Comparison of ENCODE assay signal across 8 mouse cellular contexts in the genomic region with DNA sequence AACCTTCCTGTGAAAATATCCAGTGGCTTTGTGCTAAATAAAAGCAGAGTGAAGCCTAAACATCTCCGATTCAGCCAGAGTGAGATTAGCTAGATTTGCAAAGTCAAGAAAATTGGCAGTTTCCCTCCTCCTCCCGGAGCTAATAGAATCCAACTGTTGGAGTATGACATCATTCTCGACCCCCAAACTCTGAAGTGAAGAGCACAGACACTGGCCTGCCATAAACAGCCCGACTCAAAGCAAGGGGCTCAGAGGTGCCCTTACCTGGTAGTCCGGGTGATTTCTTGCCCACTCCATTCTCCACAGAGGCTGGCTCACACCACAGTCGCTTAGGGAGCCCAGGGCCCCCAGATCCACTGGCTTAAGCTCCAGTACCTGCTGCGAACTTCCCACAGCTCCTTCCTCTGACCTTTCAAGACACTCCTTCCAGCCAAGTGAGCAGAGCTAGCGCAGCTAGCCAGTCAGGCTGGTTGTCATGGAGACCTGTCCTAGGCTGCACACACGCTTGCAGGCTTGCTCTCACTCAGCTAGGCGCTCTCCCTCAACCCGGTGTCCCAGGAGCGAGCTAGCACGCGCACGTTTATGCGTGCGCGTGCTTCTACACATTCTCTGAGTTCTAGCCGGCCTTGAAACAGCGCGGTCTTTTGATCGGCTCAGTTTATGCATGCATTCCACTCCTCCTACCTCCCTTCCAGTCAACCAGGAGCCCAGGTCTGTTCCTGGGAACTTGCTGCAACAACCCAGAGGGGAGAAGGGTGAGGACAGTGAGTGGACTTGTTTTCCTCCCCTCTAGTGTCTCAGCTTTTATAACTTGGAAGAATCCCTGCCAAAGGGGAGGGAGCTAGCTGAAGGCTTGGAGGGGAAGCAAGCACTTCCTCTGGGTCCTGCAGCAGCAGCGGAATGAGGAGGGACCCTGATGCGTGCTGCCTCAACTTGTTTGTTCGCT.
DNase-seq lines count a peak whose midpoint lies in the region; ATAC-seq lines count a peak whose summit lies in the region.

No protein-coding gene starts in this region.

- H3K27me3 ChIP-seq in embryonic facial prominence, embryonic 11.5 days (ENCODE audit: control insufficient read depth, insufficient read depth, low read length), result no peaks in the 10 kb centered on the region
- no peaks in the 10 kb centered on the region for H3K27me3 ChIP-seq in intestine, embryonic 16.5 days (replicated peaks; ENCODE audit: control insufficient read depth, insufficient read depth, low read length)

- H3K36me3 ChIP-seq in embryonic facial prominence, embryonic 11.5 days (replicated peaks; ENCODE audit: control insufficient read depth, insufficient read depth, low read depth, low read length), result no peaks in the 10 kb centered on the region
- no peaks in the 10 kb centered on the region for H3K36me3 ChIP-seq in intestine, embryonic 16.5 days (ENCODE audit: control insufficient read depth, insufficient read depth, low read length)

- peak; percentile 96 for ATAC-seq in embryonic facial prominence, embryonic 11.5 days (replicated peaks; ENCODE audit: insufficient number of reproducible peaks, low FRiP score, low TSS enrichment, low read depth)
- ATAC-seq in granulocyte monocyte progenitor cell, adult 5-6 weeks (replicated peaks; ENCODE audit: poor library complexity, severe bottlenecking), result peak; percentile 82
- peak; percentile 94 for ATAC-seq in intestine, embryonic 16.5 days
- peak; percentile 92 for ATAC-seq in megakaryocyte-erythroid progenitor cell, adult 5-6 weeks (replicated peaks; ENCODE audit: low FRiP score, low TSS enrichment, poor library complexity, severe bottlenecking)

- DNase-seq in brain, adult 2 months (ENCODE audit: low read depth, low spot score), result peak; percentile 99
- DNase-seq in embryonic facial prominence, embryonic 11.5 days (ENCODE audit: low spot score), result peak; percentile 96
- peak; percentile 68 to 79 for DNase-seq in left cerebral cortex, postnatal 25 days (ENCODE audit: low spot score in 2 of 2)
- peak; percentile 64 to 69 for DNase-seq in right cerebral cortex, postnatal 36 days (ENCODE audit: low spot score in 2 of 2)
- no peak for DNase-seq in adipocyte (ENCODE audit: low spot score)

- peak overlapping the region; percentile 33 for H3K4me3 ChIP-seq in embryonic facial prominence, embryonic 11.5 days (ENCODE audit: low read depth, low read length)
- peak overlapping the region; percentile 51 for H3K4me3 ChIP-seq in intestine, embryonic 16.5 days (ENCODE audit: low read length)

- peak overlapping the region; percentile 80 for H3K27ac ChIP-seq in embryonic facial prominence, embryonic 11.5 days (replicated peaks; ENCODE audit: low read depth, low read length)
- peak overlapping the region; percentile 92 for H3K27ac ChIP-seq in intestine, embryonic 16.5 days (ENCODE audit: low read length)

- 1% methylated on average over 25 of the region's 25 CpGs for WGBS in embryonic facial prominence, embryonic 11.5 days
- 3% methylated on average over 25 of the region's 25 CpGs for WGBS in intestine, embryonic 16.5 days

- H3K4me2 ChIP-seq in embryonic facial prominence, embryonic 11.5 days (ENCODE audit: low read depth, low read length), result peak overlapping the region; percentile 42
- H3K4me2 ChIP-seq in intestine, embryonic 16.5 days (ENCODE audit: low read depth, low read length), result peak overlapping the region; percentile 58

- H3K4me1 ChIP-seq in embryonic facial prominence, embryonic 11.5 days (ENCODE audit: control insufficient read depth, insufficient read depth, low read length), result peaks cover 16% of the 10 kb centered on the region
- peaks cover 37% of the 10 kb centered on the region for H3K4me1 ChIP-seq in intestine, embryonic 16.5 days (ENCODE audit: control insufficient read depth, insufficient read depth, low read length)

- intact Hi-C loops in left cerebral cortex, postnatal 25 days (cut with DNase I), result loop anchor here (5.0 kb wide), 2 partner anchors 56 to 69 kb away; no protein-coding TSS in a partner anchor

- no peaks in the 10 kb centered on the region for H3K9me3 ChIP-seq in embryonic facial prominence, embryonic 11.5 days (replicated peaks; ENCODE audit: control insufficient read depth, low read length)
- H3K9me3 ChIP-seq in intestine, embryonic 16.5 days (ENCODE audit: control insufficient read depth, low read length), result no peaks in the 10 kb centered on the region

- H3K9ac ChIP-seq in embryonic facial prominence, embryonic 11.5 days (replicated peaks; ENCODE audit: low read length), result peak overlapping the region; percentile 62
- peak overlapping the region; percentile 75 for H3K9ac ChIP-seq in intestine, embryonic 16.5 days (ENCODE audit: low read depth, low read length)
